ENCODE assay signal across 8 mouse cellular contexts in genomic region chr1:177794866-177795265, GRCm38 (mm10). TPM values are rescaled to one million over a fixed set of nuclear protein-coding genes. Genes with fewer than 3 reads are reported as not detected.
DNase-seq lines count a peak whose midpoint lies in the region; ATAC-seq lines count a peak whose summit lies in the region.

No protein-coding gene starts in this region.

- H3K4me1 ChIP-seq in heart, embryonic 12.5 days (replicated peaks), result peaks cover 13% of the 10 kb centered on the region
- peaks cover 17% of the 10 kb centered on the region for H3K4me1 ChIP-seq in forebrain, embryonic 15.5 days

- no peaks in the 10 kb centered on the region for H3K36me3 ChIP-seq in heart, embryonic 12.5 days
- no peaks in the 10 kb centered on the region for H3K36me3 ChIP-seq in forebrain, embryonic 15.5 days

- no peak overlapping the region for H3K27ac ChIP-seq in heart, embryonic 12.5 days (ENCODE audit: poor library complexity, severe bottlenecking)
- H3K27ac ChIP-seq in forebrain, embryonic 15.5 days (replicated peaks), result no peak overlapping the region

- H3K9ac ChIP-seq in heart, embryonic 12.5 days, result peak overlapping the region; percentile 62
- peak overlapping the region; percentile 74 for H3K9ac ChIP-seq in forebrain, embryonic 15.5 days (replicated peaks)

- H3K27me3 ChIP-seq in heart, embryonic 12.5 days (replicated peaks), result no peaks in the 10 kb centered on the region
- no peaks in the 10 kb centered on the region for H3K27me3 ChIP-seq in forebrain, embryonic 15.5 days

- DNase-seq in heart, adult 9 months (ENCODE audit: low spot score in 2 of 2), result no peak
- peak; percentile 25 for DNase-seq in NIH3T3 (ENCODE audit: low read depth)
- DNase-seq in kidney, postnatal 4 days, result peak; percentile 7 to 18
- peak; percentile 46 for DNase-seq in neural tube, embryonic 10.5 days (ENCODE audit: extremely low spot score, low spot score)
- DNase-seq in left cerebral cortex, adult 18-20 months (ENCODE audit: low spot score in 2 of 2), result no peak

- no peaks in the 10 kb centered on the region for H3K9me3 ChIP-seq in heart, embryonic 12.5 days (replicated peaks)
- no peaks in the 10 kb centered on the region for H3K9me3 ChIP-seq in forebrain, embryonic 15.5 days

- ATAC-seq in heart, embryonic 12.5 days (ENCODE audit: insufficient number of reproducible peaks, low FRiP score), result no peak
- no peak for ATAC-seq in forebrain, embryonic 15.5 days (replicated peaks)
- ATAC-seq in megakaryocyte-erythroid progenitor cell, adult 5-6 weeks (replicated peaks; ENCODE audit: low FRiP score, low TSS enrichment, poor library complexity, severe bottlenecking), result no peak

- WGBS in heart, embryonic 12.5 days, result 12% methylated on average over 8 of the region's 8 CpGs
- WGBS in forebrain, embryonic 15.5 days, result 9% methylated on average over 8 of the region's 8 CpGs

- peak overlapping the region; percentile 90 for H3K4me3 ChIP-seq in heart, embryonic 12.5 days
- H3K4me3 ChIP-seq in forebrain, embryonic 15.5 days, result peak overlapping the region; percentile 83

- H3K4me2 ChIP-seq in heart, embryonic 12.5 days, result peak overlapping the region; percentile 79
- peak overlapping the region; percentile 59 for H3K4me2 ChIP-seq in forebrain, embryonic 15.5 days (replicated peaks)

RNA-seq across cellular contexts. Expression of gene Adss, which starts 1.4 kb away (rescaled TPM):
- 30.6 and 30.8 TPM in 2 replicates for polyA plus RNA-seq in heart, embryonic 12.5 days (2016; fragmentation: Nextera tagmentation; extraction: Ambion mirVana)
- polyA plus RNA-seq in forebrain, embryonic 15.5 days (2015; fragmentation: Nextera tagmentation; extraction: Ambion mirVana), result 50.5 and 54.4 TPM in 2 replicates
- total RNA-seq in left cerebral cortex, adult 18-20 months (2021), result 10 to 100 TPM; 69.9 to 74.4 TPM
- total RNA-seq in megakaryocyte-erythroid progenitor cell, adult 5-6 weeks (2014; fragmentation: Nextera tagmentation), result 86.1 and 93.5 TPM in 2 replicates
- 227 and 256 TPM in 2 replicates for total RNA-seq in megakaryocyte-erythroid progenitor cell, adult 5-6 weeks (2017)

Comparison
In these comparisons a context has a peak if more than half of its experiments do, and no peak if none do; other contexts are left out.
1. DNase-seq: peak in NIH3T3 (single experiment), kidney, postnatal 4 days (2 of 2) and neural tube, embryonic 10.5 days (single experiment); none in heart, adult 9 months (0 of 2) and left cerebral cortex, adult 18-20 months (0 of 2).